In the genomic region with DNA sequence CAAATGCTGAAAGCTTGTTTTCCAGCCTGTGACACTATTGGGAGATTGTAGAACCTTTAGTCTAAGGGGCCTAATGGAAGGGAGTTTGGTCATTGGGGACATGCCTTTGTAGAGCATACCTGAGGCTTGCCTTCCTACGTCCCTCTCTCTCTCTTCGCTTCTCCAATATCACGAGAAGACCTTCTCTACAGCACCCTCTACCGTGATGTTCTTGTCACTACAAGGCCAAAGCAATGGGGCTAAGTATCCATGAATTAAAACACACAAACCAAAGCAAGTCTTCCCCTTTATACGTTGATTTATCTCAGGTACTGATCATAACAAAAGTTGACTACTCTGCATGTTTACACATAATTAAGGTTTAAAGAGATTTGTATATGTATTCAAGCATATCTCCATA, we compare ENCODE assay signal across 11 mouse cellular contexts. TPM values are rescaled to one million over a fixed set of nuclear protein-coding genes. Genes with fewer than 3 reads are reported as not detected.
DNase-seq lines count a peak whose midpoint lies in the region; TF ChIP-seq lines count a peak whose summit lies in the region.
"Had no signal": no experiment of that assay in that cellular context is flagged by ENCODE, and none has a peak within 500 bp of the region (broad histone marks: within the 10 kb centered on the region; RNA-seq: fewer than 3 reads in every experiment).

No protein-coding gene starts in this region.

- no peaks in the 10 kb centered on the region for H3K27me3 ChIP-seq in E14TG2a.4 (ENCODE audit: insufficient read depth, low read length)

- WGBS in large intestine, adult 2 months: 20% methylated on average over 5 of the region's 5 CpGs

- H3K9me3 ChIP-seq in E14TG2a.4 (ENCODE audit: low read length): no peaks in the 10 kb centered on the region

- no peak overlapping the region for H3K4me3 ChIP-seq in E14TG2a.4 (replicated peaks; ENCODE audit: low read length)

- no peaks in the 10 kb centered on the region for H3K36me3 ChIP-seq in E14TG2a.4 (ENCODE audit: insufficient read depth, low read length)

- peaks cover 4% of the 10 kb centered on the region for H3K4me1 ChIP-seq in E14TG2a.4 (replicated peaks; ENCODE audit: low read depth, low read length)

- peak; percentile 4 for DNase-seq in kidney, adult 9 months
- no peak for DNase-seq in kidney, postnatal 14 days
- peak; percentile 70 for DNase-seq in R1 (ENCODE audit: low read depth, low spot score)
- peak; percentile 4 for DNase-seq in large intestine, adult 2 months (ENCODE audit: low read depth, low spot score)
- no peak for DNase-seq in B cell, adult 2 months
- DNase-seq in urinary bladder, adult 18-20 months (ENCODE audit: low spot score in 2 of 2): no peak
- DNase-seq: cerebellum, postnatal 36 days; right cerebral cortex, postnatal 4 days had no signal

- TF ChIP-seq CTCF in E14TG2a.4 (conservative IDR thresholded peaks at IDR 0.05; ENCODE audit: low read length): peak; percentile 98

RNA-seq across cellular contexts. Expression of a gene that starts 8.9 kb away (rescaled TPM):
- polyA plus RNA-seq in large intestine, adult 2 months (2012; rRNA removed): not detected in 2 replicates
- polyA plus RNA-seq: inflammation-experienced regulatory T-cells, adult 6 months; urinary bladder, adult 2 months had no signal

Comparison
In these comparisons a context has a peak if more than half of its experiments do, and no peak if none do; other contexts are left out.
1. DNase-seq: peak in kidney, adult 9 months (single experiment), R1 (single experiment) and large intestine, adult 2 months (single experiment); none in kidney, postnatal 14 days (single experiment), B cell, adult 2 months (0 of 2) and urinary bladder, adult 18-20 months (0 of 2).